Mouse (Mus musculus) spleen, postnatal 10 days (tissue): Measurements from ENCODE around the gene Pknox2.

ENCODE experiments used
- DNase-seq, 2 experiments: peaks; one replicate each; pipeline ENCODE4 v3.0.0; 2021 to 2022; ENCODE audit warnings: low spot score in 2 of 2

Gene Pknox2

GRCm38 (mm10) chr9:37051669-37052068 lies 95.5 kb downstream of the Pknox2 start:
- DNase-seq = no peak

GRCm38 (mm10) chr9:37047490-37047889 lies 99.7 kb downstream of the Pknox2 start:
- no peak for DNase-seq

GRCm38 (mm10) chr9:37045875-37046274 lies 101.3 kb downstream of the Pknox2 start:
- no peak for DNase-seq

GRCm38 (mm10) chr9:37044165-37044564 lies 103.0 kb downstream of the Pknox2 start:
- no peak for DNase-seq

- DNase-seq = no peak
These were observed 108.3 kb downstream of the Pknox2 start for GRCm38 (mm10) chr9:37038859-37039258.

- no peak for DNase-seq
These were observed 108.8 kb downstream of the Pknox2 start for GRCm38 (mm10) chr9:37038445-37038844.

- no peak for DNase-seq
These were observed 109.8 kb downstream of the Pknox2 start for GRCm38 (mm10) chr9:37037405-37037804.

GRCm38 (mm10) chr9:37035248-37035647 lies 112.0 kb downstream of the Pknox2 start:
- no peak for DNase-seq

GRCm38 (mm10) chr9:37034316-37034715 lies 112.9 kb downstream of the Pknox2 start:
- no peak for DNase-seq

GRCm38 (mm10) chr9:37030347-37031213 lies 116.6 kb downstream of the Pknox2 start:
- no peak for DNase-seq

GRCm38 (mm10) chr9:37029811-37030346 lies 117.3 kb downstream of the Pknox2 start:
- DNase-seq = no peak

GRCm38 (mm10) chr9:37027825-37028575 lies 119.2 kb downstream of the Pknox2 start:
- no peak for DNase-seq

- no peak for DNase-seq
These were observed 121.3 kb downstream of the Pknox2 start for GRCm38 (mm10) chr9:37025913-37026312.

GRCm38 (mm10) chr9:37021586-37022230 lies 125.5 kb downstream of the Pknox2 start:
- no peak for DNase-seq

GRCm38 (mm10) chr9:37018154-37018553 lies 129.1 kb downstream of the Pknox2 start:
- DNase-seq = no peak

GRCm38 (mm10) chr9:37017169-37017568 lies 130.0 kb downstream of the Pknox2 start:
- no peak for DNase-seq

- DNase-seq = no peak
These were observed 131.0 kb downstream of the Pknox2 start for GRCm38 (mm10) chr9:37016165-37016564.

- DNase-seq = no peak
These were observed 133.6 kb downstream of the Pknox2 start for GRCm38 (mm10) chr9:37013565-37013964.

GRCm38 (mm10) chr9:37008090-37008489 lies 139.1 kb downstream of the Pknox2 start:
- DNase-seq = no peak

- DNase-seq = no peak
These were observed 142.5 kb downstream of the Pknox2 start for GRCm38 (mm10) chr9:37004676-37005075.

GRCm38 (mm10) chr9:37001935-37002535 lies 145.2 kb downstream of the Pknox2 start:
- no peak for DNase-seq

GRCm38 (mm10) chr9:36999393-36999792 lies 147.8 kb downstream of the Pknox2 start:
- DNase-seq = no peak
